Mouse (Mus musculus) G1E (cell line): ENCODE data around the gene Abraxas2. TPM values are rescaled to one million over a fixed set of nuclear protein-coding genes. Genes with fewer than 3 reads are reported as not detected.

Experiments used
- ATAC-seq: 2 replicates; pipeline ENCODE4 v1.8.0; 2016; ENCODE audit warnings: mild to moderate bottlenecking; ENCODE audit not compliant: insufficient number of reproducible peaks, poor library complexity, low FRiP score, severe bottlenecking; ENCODE audit errors: extremely low read depth
- DNase-seq: peaks from one replicate; pipeline ENCODE4 v3.0.0; 2012; ENCODE audit warnings: low spot score
- H3K27me3 ChIP-seq: 2 replicates; pipeline ENCODE4 v1.6.1; 2012; ENCODE audit warnings: mild to moderate bottlenecking, low read length, inconsistent platforms; ENCODE audit not compliant: insufficient read depth
- H3K36me3 ChIP-seq: replicated peaks from 2 replicates; pipeline ENCODE3; 2012; ENCODE audit warnings: mild to moderate bottlenecking, inconsistent platforms
- H3K4me1 ChIP-seq: 2 replicates; pipeline ENCODE4 v1.6.1; 2012; ENCODE audit warnings: low read depth, low read length, inconsistent platforms, mixed read lengths; ENCODE audit not compliant: insufficient read depth
- H3K4me3 ChIP-seq: 2 replicates; pipeline ENCODE4 v1.5.1; 2012; ENCODE audit warnings: low read depth, mild to moderate bottlenecking, inconsistent platforms, low read length, moderate library complexity, mixed read lengths
- H3K9me3 ChIP-seq: replicated peaks from 2 replicates; pipeline ENCODE4 v1.6.1; 2012; ENCODE audit warnings: inconsistent platforms
- CTCF ChIP-seq: IDR thresholded peaks from 2 replicates; pipeline ENCODE4 v1.5.1; 2012; ENCODE audit warnings: low read depth, low read length, inconsistent platforms, mixed read lengths
- GATA1 ChIP-seq: IDR thresholded peaks from 2 replicates; pipeline ENCODE4 v1.6.1; 2012; ENCODE audit warnings: borderline replicate concordance, low read length, inconsistent platforms, mixed read lengths
- GATA2 ChIP-seq: IDR thresholded peaks from 2 replicates; pipeline ENCODE4 v1.6.1; 2012; ENCODE audit warnings: low read depth, low read length, inconsistent platforms, borderline replicate concordance
- POLR2AphosphoS5 ChIP-seq: IDR thresholded peaks from 2 replicates; pipeline ENCODE4 v1.6.1; 2012; ENCODE audit warnings: low read depth, low read length, inconsistent platforms; ENCODE audit not compliant: insufficient replicate concordance
- TAL1 ChIP-seq: conservative IDR thresholded peaks from 2 replicates; pipeline ENCODE4 v1.6.1; 2012; ENCODE audit warnings: low read depth, low read length, inconsistent platforms, mixed read lengths
- polyA plus RNA-seq: library from polyadenylated mRNA; stranded (reverse); fragments of >175 nt; gene quantifications from 2 replicates; pipeline ENCODE4 v1.2.3, GENCODE M21; 2012
- total RNA-seq, 2 experiments: library from RNA; stranded (forward) in 1 of 2; stranded (reverse) in 1 of 2; fragments of 200-1000 nt in 1 of 2; fragments of >200 nt in 1 of 2; fragmentation: Nextera tagmentation in 1 of 2; gene quantifications; 2 replicates each; pipeline ENCODE4 v1.2.3; 2014 to 2017

Abraxas2 gene
- total and polyA plus RNA-seq, 3 experiments = 4.7 to 69.5 (median 49.9) TPM

DNA sequence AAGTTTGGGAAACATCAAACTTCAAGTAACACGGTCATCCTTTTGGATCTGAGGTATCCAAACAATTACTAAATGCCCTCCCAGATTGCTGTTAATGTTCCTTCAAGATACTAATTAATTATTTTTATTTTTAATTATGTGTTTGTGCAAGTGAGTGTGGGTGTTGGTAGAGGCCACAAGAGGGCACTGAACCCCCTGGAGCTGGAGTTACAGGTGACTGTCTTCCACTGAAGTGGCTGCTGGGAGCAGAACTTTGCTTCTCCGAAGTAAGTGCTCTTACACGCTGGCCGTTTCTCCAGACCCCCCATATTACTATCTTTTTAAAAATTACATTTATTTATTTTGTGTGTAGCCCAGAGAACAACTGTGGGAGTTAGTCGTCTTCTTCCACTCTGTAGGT is 71.0 kb downstream of the Abraxas2 start:
- Histone ChIP-seq H3K27me3 (peaks cover 3% of the 10 kb centered on the region; the same call in 1 of the 2 replicates), H3K36me3 (no peaks in the 10 kb centered on the region), H3K4me1 (peaks cover 13% of the 10 kb centered on the region), H3K4me3 (peak overlapping the region; percentile 99), H3K9me3 (no peaks in the 10 kb centered on the region)
- DNase-seq = no peak
- TF ChIP-seq CTCF = 0 out of 2 replicates have a peak, but pooled peaks have one; percentile 8
- no peak for TF ChIP-seq TAL1
- no peak for TF ChIP-seq POLR2AphosphoS5
- no peak for TF ChIP-seq GATA1
- no peak for TF ChIP-seq GATA2
- no peak for ATAC-seq

DNA sequence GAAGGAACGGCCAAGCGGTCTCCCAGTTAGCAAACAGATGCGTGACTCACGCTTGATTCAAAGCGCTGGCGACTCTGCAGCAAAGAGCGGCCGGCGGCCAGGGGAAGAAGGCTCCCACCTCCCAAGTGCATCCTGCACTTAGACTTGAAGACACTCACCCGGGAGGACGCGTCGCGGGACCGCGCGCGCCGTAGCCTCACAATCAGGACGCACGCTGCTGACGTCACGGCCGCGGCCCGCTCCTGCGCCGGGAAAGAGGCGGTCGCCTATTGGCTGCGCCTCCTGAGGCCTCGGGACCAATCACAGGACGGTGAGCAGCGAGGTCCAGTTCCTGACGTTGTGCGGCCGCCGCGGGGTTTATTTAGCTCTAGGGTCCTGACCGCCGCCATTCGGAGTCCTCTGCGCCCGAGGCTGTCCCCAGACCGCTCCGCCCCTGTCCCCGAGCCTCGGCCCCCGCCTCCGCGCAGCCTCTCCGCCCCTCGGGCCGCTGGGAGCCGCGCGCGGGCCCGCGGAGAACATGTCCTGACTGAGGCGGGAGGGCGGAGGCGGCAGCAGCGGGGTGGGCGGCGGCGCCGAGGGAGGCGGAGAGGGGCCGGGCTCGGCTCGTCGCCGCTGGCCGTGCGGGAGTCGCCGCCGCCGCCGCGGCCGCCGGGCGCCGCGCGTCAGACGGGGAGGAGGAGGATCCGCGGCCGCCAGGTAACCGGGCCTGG is 72.0 kb downstream of the Abraxas2 start, which contains the start of gene Zranb1:
Zranb1 (plus strand) TSS at position 293 of the 710 bp plus-strand sequence.
- peak; percentile 87 for DNase-seq
- peak; percentile 98 for ATAC-seq
- Histone ChIP-seq H3K36me3 (no peaks in the 10 kb centered on the region), H3K4me1 (peaks cover 13% of the 10 kb centered on the region), H3K9me3 (no peaks in the 10 kb centered on the region), H3K4me3 (peak within 1 kb of the TSS; percentile 99), H3K27me3 (no peaks in the 10 kb centered on the region)
- TF ChIP-seq GATA1 (no peak), POLR2AphosphoS5 (no peak), GATA2 (no peak), TAL1 (no peak), CTCF (no peak)

DNA sequence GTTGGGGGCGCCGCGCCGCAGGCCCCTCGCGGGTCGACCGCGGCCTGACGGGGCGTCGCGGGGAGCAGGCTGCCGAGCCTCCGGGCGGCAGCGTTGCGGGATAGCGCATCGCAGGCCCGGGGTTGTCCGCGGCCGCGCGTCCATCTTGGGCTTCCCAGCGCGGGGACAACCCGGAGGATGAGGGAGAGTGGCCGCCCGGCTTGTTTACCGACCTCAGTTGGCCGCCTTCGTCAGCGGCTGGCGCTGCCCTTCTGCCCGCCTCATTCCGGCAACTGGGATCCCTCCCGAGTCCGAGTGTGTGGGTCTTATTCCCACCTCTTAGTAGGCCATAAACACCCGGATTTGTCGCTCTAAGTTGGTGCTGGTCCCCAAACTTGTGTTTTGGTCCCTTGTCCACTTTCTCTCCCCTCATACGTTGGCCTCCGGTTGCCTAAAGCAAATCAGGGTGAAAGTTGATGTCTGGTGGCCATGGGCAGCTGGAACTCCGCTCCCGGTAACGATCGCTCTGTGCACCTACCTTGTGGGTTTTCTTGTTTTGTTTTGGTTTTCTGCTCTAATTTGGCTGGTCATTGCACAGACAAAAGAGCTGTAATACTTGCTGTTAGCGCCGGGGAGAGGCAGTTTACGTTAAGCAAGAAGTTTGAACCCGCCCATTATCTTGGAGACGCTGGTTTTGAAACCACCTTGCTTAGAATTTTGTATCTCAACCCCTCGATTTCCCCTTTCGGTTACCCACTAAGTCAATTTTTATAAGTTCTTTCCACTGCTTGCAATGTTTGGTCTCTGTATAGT is 72.7 kb downstream of the Abraxas2 start:
- ATAC-seq (no peak), DNase-seq (peak; percentile 19)
- TF ChIP-seq GATA2 (no peak), CTCF (no peak), TAL1 (no peak)
- Histone ChIP-seq H3K27me3 (no peaks in the 10 kb centered on the region), H3K36me3 (no peaks in the 10 kb centered on the region), H3K4me1 (peaks cover 13% of the 10 kb centered on the region), H3K9me3 (no peaks in the 10 kb centered on the region), H3K4me3 (peak overlapping the region; percentile 99)

DNA sequence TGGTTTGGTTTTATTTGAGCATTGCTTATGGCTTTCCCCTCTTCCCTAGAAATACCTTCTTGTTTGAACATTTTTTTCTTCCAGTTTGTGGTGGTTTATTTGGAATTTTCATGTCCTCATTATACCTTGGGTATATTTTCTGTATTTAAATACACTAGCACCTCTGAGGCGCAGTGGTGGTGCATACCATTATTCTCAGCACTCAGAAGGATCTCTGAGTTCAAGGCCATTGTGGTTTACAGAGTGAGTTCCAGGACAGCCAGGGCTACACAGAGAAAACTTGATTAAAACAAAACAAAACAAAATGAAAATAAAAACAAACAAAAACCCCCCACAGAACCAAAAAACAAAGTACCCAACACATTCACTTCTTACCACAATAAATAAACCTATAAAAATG is 74.3 kb downstream of the Abraxas2 start:
- Histone ChIP-seq H3K4me3 (no peak overlapping the region), H3K27me3 (no peaks in the 10 kb centered on the region), H3K36me3 (no peaks in the 10 kb centered on the region), H3K9me3 (no peaks in the 10 kb centered on the region), H3K4me1 (peaks cover 13% of the 10 kb centered on the region)
- no peak for DNase-seq
- no peak for ATAC-seq
- TF ChIP-seq GATA1 (no peak), GATA2 (no peak), TAL1 (no peak), POLR2AphosphoS5 (no peak), CTCF (no peak)

Other genes with a start within 250 kb of the Abraxas2 start
- not detected in 2 replicates for gene Lhpp, start 248.6 kb upstream of the Abraxas2 start, total RNA-seq (2014; fragmentation: Nextera tagmentation)
- gene Lhpp, start 248.6 kb upstream of the Abraxas2 start, total RNA-seq (2017) = 0.11 and 0.35 TPM in 2 replicates
- gene Lhpp, start 248.6 kb upstream of the Abraxas2 start, polyA plus RNA-seq = 0.07 and 0.10 TPM in 2 replicates
- gene Fam53b, start 45.3 kb upstream of the Abraxas2 start, total RNA-seq (2014; fragmentation: Nextera tagmentation) = 27.1 and 63.6 TPM in 2 replicates
- gene Fam53b, start 45.3 kb upstream of the Abraxas2 start, total RNA-seq (2017) = 15.0 and 22.1 TPM in 2 replicates
- 23.8 and 24.6 TPM in 2 replicates for gene Fam53b, start 45.3 kb upstream of the Abraxas2 start, polyA plus RNA-seq
- gene Eef1akmt2, start 6.6 kb upstream of the Abraxas2 start, total RNA-seq (2014; fragmentation: Nextera tagmentation) = 24.8 and 28.4 TPM in 2 replicates
- gene Eef1akmt2, start 6.6 kb upstream of the Abraxas2 start, total RNA-seq (2017) = 58.9 and 74.1 TPM in 2 replicates
- 9.3 and 16.5 TPM in 2 replicates for gene Eef1akmt2, start 6.6 kb upstream of the Abraxas2 start, polyA plus RNA-seq
- gene Zranb1, start 71.9 kb downstream of the Abraxas2 start, total RNA-seq (2014; fragmentation: Nextera tagmentation) = 32.4 and 39.2 TPM in 2 replicates
- 33.6 and 35.6 TPM in 2 replicates for gene Zranb1, start 71.9 kb downstream of the Abraxas2 start, total RNA-seq (2017)
- 1.9 and 3.0 TPM in 2 replicates for gene Zranb1, start 71.9 kb downstream of the Abraxas2 start, polyA plus RNA-seq